Mouse (Mus musculus): ENCODE data around the gene Olfr574. TPM values are rescaled to one million over a fixed set of nuclear protein-coding genes. Genes with fewer than 3 reads are reported as not detected.

Olfr574 gene
- not detected in 2 replicates for polyA plus RNA-seq (2012; rRNA removed)

DNA sequence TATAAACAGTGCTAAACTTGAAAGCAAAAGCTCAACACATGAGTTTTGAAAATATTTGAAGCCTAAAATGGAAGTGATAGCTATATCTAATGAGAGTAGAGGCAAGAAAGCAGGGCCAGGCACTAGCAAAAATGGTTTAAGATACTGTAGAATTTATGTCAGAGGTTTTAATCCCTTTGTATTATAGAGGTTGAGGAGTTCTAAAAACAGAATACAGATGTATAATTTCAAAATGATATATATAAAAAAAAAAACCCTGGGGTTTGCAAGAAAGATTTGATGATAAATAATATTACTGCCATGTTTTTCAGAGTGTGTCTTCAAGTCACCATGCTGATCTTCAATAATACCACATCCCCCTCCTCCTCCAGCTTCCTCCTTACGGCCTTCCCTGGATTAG lies at the start of gene Olfr574:
Gene Olfr574, plus strand, starts transcription at position 301 of the 400 bp plus-strand sequence.
- Histone ChIP-seq H3K27ac (ENCODE audit: control insufficient read depth, insufficient read depth, low read depth, low read length) (no peak within 1 kb of the TSS), H3K4me3 (ENCODE audit: control insufficient read depth, low read depth, low read length) (no peak within 1 kb of the TSS), H3K27me3 (ENCODE audit: control insufficient read depth, insufficient read depth, low read length) (no peaks in the 10 kb centered on the region), H3K4me1 (ENCODE audit: control insufficient read depth, insufficient read depth, low read length) (no peaks in the 10 kb centered on the region), H3K36me3 (ENCODE audit: control insufficient read depth, insufficient read depth, low read length) (no peaks in the 10 kb centered on the region)
- TF ChIP-seq CTCF (IDR thresholded peaks at IDR 0.05; ENCODE audit: control insufficient read depth, insufficient read depth, insufficient replicate concordance, low read depth, low read length): no peak
- TF ChIP-seq POLR2A (IDR thresholded peaks at IDR 0.05; ENCODE audit: control insufficient read depth, low read depth, low read length): no peak

DNA sequence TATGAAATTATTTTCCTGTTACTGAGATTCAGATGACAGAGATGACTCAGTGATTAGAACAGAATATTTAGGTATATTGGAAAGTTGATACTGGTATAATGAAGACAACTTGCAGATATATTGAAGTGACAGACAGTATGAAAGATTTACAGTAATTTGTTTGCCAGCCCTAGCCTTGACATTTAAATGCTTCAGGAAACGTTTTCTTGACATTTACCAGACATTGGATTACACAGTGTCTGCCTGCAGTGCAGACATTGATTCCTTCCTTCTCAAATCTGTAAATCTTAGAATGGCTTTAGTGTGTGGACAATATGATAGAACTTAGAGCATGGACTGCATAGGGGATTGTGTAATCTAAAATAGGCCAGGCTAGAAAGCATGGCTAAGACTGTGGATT lies 33.0 kb upstream of the Olfr574 start:
- Histone ChIP-seq H3K27me3 (ENCODE audit: control insufficient read depth, insufficient read depth, low read length) (no peaks in the 10 kb centered on the region), H3K27ac (ENCODE audit: control insufficient read depth, insufficient read depth, low read depth, low read length) (no peak overlapping the region), H3K36me3 (ENCODE audit: control insufficient read depth, insufficient read depth, low read length) (no peaks in the 10 kb centered on the region), H3K4me1 (ENCODE audit: control insufficient read depth, insufficient read depth, low read length) (no peaks in the 10 kb centered on the region), H3K4me3 (ENCODE audit: control insufficient read depth, low read depth, low read length) (no peak overlapping the region)
- TF ChIP-seq POLR2A (IDR thresholded peaks at IDR 0.05; ENCODE audit: control insufficient read depth, low read depth, low read length): no peak
- TF ChIP-seq CTCF (IDR thresholded peaks at IDR 0.05; ENCODE audit: control insufficient read depth, insufficient read depth, insufficient replicate concordance, low read depth, low read length): no peak

DNA sequence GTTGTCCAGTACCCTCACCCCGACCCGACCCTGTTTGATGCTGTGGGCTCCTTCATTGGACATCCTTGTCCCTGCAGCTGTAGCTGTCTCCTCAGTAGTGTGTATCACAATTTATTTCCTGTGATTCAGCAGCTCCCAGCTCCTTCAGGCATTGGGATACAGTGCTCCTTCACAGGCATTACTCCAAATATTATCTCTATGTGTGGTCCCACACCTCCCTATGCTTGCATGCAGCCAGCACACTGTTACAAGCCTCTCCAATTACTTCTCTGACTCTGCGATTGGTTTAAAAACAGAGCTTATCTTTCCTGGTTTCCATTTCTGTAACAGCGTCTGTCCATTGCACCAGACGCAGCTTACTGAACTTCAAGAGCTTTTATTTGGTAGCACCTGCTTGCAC lies 31.9 kb upstream of the Olfr574 start:
- H3K4me1 ChIP-seq (ENCODE audit: control insufficient read depth, insufficient read depth, low read length): no peaks in the 10 kb centered on the region
- no peaks in the 10 kb centered on the region for H3K36me3 ChIP-seq (ENCODE audit: control insufficient read depth, insufficient read depth, low read length)
- no peak overlapping the region for H3K4me3 ChIP-seq (ENCODE audit: control insufficient read depth, low read depth, low read length)
- H3K27ac ChIP-seq (ENCODE audit: control insufficient read depth, insufficient read depth, low read depth, low read length): no peak overlapping the region
- TF ChIP-seq CTCF (IDR thresholded peaks at IDR 0.05; ENCODE audit: control insufficient read depth, insufficient read depth, insufficient replicate concordance, low read depth, low read length) (no peak), POLR2A (IDR thresholded peaks at IDR 0.05; ENCODE audit: control insufficient read depth, low read depth, low read length) (no peak)
- H3K27me3 ChIP-seq (ENCODE audit: control insufficient read depth, insufficient read depth, low read length): no peaks in the 10 kb centered on the region

DNA sequence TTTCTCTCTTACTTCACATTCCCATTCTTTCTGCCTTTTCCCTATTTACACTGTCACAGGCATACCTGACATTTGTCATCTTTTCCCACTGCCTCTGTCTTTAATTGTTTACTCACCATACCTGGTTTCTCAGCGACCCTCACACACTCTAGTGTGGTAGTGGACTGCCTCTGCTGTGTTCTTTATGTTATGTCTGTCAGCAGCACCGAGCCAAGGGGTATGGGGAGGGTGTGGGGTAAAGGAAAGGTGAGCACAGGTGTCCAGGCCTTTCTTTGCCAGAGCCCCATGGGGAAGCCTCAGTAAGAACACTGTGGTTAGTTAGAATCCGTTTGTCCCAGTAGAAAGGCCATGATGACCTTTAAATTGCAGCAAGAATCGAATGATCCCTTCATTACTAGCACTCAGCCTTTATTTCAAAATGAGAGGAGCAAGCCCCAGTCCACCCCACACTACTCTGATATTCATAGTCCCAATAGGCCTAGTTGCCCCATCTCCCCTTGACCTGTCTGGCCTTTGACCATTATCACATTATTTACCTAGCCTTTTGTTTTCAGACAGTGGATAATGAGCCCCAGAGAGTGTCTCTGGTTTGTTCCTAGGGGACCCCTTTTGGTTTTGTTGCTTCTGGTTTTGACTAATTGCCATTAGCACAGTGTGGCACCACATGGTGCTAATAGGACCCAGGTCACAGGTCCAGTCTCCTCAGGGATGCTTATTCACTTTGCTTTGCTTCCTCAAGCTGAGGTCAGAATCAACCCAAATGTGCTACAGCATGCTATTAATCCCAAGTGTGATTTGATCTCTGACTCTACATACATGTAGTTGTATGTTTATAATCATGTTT lies 31.0 kb upstream of the Olfr574 start, which contains the start of gene Olfr571:
Gene Olfr571, minus strand, starts transcription at position 505 of the 844 bp plus-strand sequence.
- TF ChIP-seq CTCF (IDR thresholded peaks at IDR 0.05; ENCODE audit: control insufficient read depth, insufficient read depth, insufficient replicate concordance, low read depth, low read length) (no peak), POLR2A (IDR thresholded peaks at IDR 0.05; ENCODE audit: control insufficient read depth, low read depth, low read length) (no peak)
- no peaks in the 10 kb centered on the region for H3K27me3 ChIP-seq (ENCODE audit: control insufficient read depth, insufficient read depth, low read length)
- no peaks in the 10 kb centered on the region for H3K4me1 ChIP-seq (ENCODE audit: control insufficient read depth, insufficient read depth, low read length)

DNA sequence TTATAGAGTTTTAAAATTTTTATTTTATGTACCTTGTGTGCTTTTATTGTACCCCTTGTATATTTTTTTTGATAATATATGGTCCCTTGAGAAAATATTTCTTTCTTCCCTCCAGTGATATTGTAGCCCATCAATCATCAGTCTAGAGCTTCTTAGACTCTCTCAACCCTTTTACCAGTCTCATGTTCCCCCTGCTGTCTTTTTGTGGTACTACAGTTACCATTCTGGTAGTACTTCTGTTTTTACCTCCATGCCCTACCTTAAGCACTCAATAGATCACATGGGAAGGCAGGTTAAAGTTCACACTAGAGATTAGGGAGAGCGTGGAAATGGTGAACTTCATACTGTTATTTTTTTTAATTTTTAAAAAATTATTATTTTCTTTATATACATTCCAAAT lies 28.6 kb upstream of the Olfr574 start:
- no peaks in the 10 kb centered on the region for H3K4me1 ChIP-seq (ENCODE audit: control insufficient read depth, insufficient read depth, low read length)
- no peak overlapping the region for H3K4me3 ChIP-seq (ENCODE audit: control insufficient read depth, low read depth, low read length)
- H3K27me3 ChIP-seq (ENCODE audit: control insufficient read depth, insufficient read depth, low read length): no peaks in the 10 kb centered on the region
- H3K36me3 ChIP-seq (ENCODE audit: control insufficient read depth, insufficient read depth, low read length): no peaks in the 10 kb centered on the region
- H3K27ac ChIP-seq (ENCODE audit: control insufficient read depth, insufficient read depth, low read depth, low read length): no peak overlapping the region
- TF ChIP-seq POLR2A (IDR thresholded peaks at IDR 0.05; ENCODE audit: control insufficient read depth, low read depth, low read length) (no peak), CTCF (IDR thresholded peaks at IDR 0.05; ENCODE audit: control insufficient read depth, insufficient read depth, insufficient replicate concordance, low read depth, low read length) (no peak)

More for the DNA sequence above, 31.0 kb upstream of the Olfr574 start, which contains the start of gene Olfr571:
- H3K36me3 ChIP-seq (ENCODE audit: control insufficient read depth, insufficient read depth, low read length): no peaks in the 10 kb centered on the region
- no peak within 1 kb of the TSS for H3K27ac ChIP-seq (ENCODE audit: control insufficient read depth, insufficient read depth, low read depth, low read length)
- no peak within 1 kb of the TSS for H3K4me3 ChIP-seq (ENCODE audit: control insufficient read depth, low read depth, low read length)

DNA sequence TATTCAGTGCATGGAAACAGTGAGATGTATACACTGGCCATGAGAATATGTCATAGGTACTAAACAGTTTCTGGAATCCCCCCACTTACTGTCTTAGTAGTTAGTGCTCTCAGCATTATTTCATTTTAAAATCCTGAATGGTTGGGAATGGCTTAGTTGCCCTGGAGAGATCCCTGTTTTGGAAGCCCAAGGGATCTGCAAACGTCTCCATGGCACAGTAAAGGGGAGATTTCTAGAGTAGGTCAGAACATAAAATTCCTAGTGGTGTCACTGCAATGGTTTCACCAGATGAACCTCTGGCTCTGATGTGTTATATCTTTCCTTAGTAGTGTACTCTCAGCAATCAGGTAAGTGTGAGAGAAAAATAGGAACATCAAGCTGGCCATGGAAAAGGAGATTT lies 24.2 kb upstream of the Olfr574 start, which contains the start of gene Olfr572:
Gene Olfr572, plus strand, starts transcription at position 301 of the 400 bp plus-strand sequence.
- no peak within 1 kb of the TSS for H3K4me3 ChIP-seq (ENCODE audit: control insufficient read depth, low read depth, low read length)
- no peaks in the 10 kb centered on the region for H3K4me1 ChIP-seq (ENCODE audit: control insufficient read depth, insufficient read depth, low read length)
- TF ChIP-seq POLR2A (IDR thresholded peaks at IDR 0.05; ENCODE audit: control insufficient read depth, low read depth, low read length) (no peak), CTCF (IDR thresholded peaks at IDR 0.05; ENCODE audit: control insufficient read depth, insufficient read depth, insufficient replicate concordance, low read depth, low read length) (no peak)
- no peak within 1 kb of the TSS for H3K27ac ChIP-seq (ENCODE audit: control insufficient read depth, insufficient read depth, low read depth, low read length)
- no peaks in the 10 kb centered on the region for H3K27me3 ChIP-seq (ENCODE audit: control insufficient read depth, insufficient read depth, low read length)
- no peaks in the 10 kb centered on the region for H3K36me3 ChIP-seq (ENCODE audit: control insufficient read depth, insufficient read depth, low read length)

DNA sequence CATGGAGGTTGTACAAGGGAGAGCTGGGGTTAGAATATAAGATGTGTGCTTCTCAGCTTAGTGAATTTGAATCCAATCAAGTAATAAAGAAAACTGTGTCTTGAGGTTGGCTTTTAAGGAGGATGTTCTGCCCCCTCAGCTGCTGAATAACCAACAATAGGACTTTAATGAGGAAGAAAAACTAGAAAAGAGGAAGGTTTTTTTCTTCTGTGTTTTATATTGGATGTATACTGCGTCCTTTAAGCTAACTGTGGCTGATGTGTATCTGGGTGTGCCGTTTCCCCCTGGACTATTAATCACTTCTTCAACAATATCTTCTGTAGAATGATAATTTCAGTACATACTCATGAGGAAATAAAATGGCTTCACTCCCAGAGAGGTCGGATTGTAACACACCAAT lies 21.2 kb upstream of the Olfr574 start:
- H3K36me3 ChIP-seq (ENCODE audit: control insufficient read depth, insufficient read depth, low read length): no peaks in the 10 kb centered on the region
- TF ChIP-seq POLR2A (IDR thresholded peaks at IDR 0.05; ENCODE audit: control insufficient read depth, low read depth, low read length) (no peak), CTCF (IDR thresholded peaks at IDR 0.05; ENCODE audit: control insufficient read depth, insufficient read depth, insufficient replicate concordance, low read depth, low read length) (no peak)
- no peak overlapping the region for H3K27ac ChIP-seq (ENCODE audit: control insufficient read depth, insufficient read depth, low read depth, low read length)
- H3K4me1 ChIP-seq (ENCODE audit: control insufficient read depth, insufficient read depth, low read length): no peaks in the 10 kb centered on the region
- no peaks in the 10 kb centered on the region for H3K27me3 ChIP-seq (ENCODE audit: control insufficient read depth, insufficient read depth, low read length)
- no peak overlapping the region for H3K4me3 ChIP-seq (ENCODE audit: control insufficient read depth, low read depth, low read length)

Measured in testis, adult 2 months (tissue).